Mouse (Mus musculus) heart, embryonic 16.5 days (tissue): ENCODE results near the gene Klf13. TPM values are rescaled to one million over a fixed set of nuclear protein-coding genes. Genes with fewer than 3 reads are reported as not detected.
A peak's percentile ranks its signal among the peaks of the same experiment; 100 is the strongest.

ENCODE experiments used
- ATAC-seq: fragments of 200-750 bp; cut with Nextera tagmentation; replicated peaks from 2 replicates; pipeline ENCODE4 v1.8.0; 2017; ENCODE audit warnings: moderate number of reproducible peaks; ENCODE audit not compliant: insufficient read depth, low FRiP score; ENCODE audit errors: extremely low read depth
- H3K27ac ChIP-seq: fragments of 300-500 bp; sonication (generic); 2 replicates; pipeline ENCODE4 v1.5.1; 2014; ENCODE audit warnings: mild to moderate bottlenecking, low read length, control low read depth, moderate library complexity
- H3K27me3 ChIP-seq: fragments of 300-500 bp; sonication (generic); 2 replicates; pipeline ENCODE4 v1.6.1; 2014; ENCODE audit warnings: low read length, mixed read lengths; ENCODE audit not compliant: control insufficient read depth, insufficient read depth
- H3K36me3 ChIP-seq: fragments of 300-500 bp; sonication (generic); 2 replicates; pipeline ENCODE4 v1.6.1; 2014; ENCODE audit not compliant: control insufficient read depth, insufficient read depth
- H3K4me1 ChIP-seq: fragments of 300-500 bp; sonication (generic); 2 replicates; pipeline ENCODE4 v1.6.1; 2014; ENCODE audit warnings: low read length, mixed read lengths; ENCODE audit not compliant: control insufficient read depth, insufficient read depth
- H3K4me2 ChIP-seq: fragments of 300-500 bp; sonication (generic); 2 replicates; pipeline ENCODE4 v1.6.1; 2014; ENCODE audit warnings: low read depth, mild to moderate bottlenecking, control low read depth, low read length
- H3K4me3 ChIP-seq: fragments of 300-500 bp; sonication (generic); 2 replicates; pipeline ENCODE4 v1.5.1; 2014; ENCODE audit warnings: mild to moderate bottlenecking, control low read depth, low read length
- H3K9ac ChIP-seq: fragments of 300-500 bp; sonication (generic); 2 replicates; pipeline ENCODE4 v1.6.1; 2014; ENCODE audit warnings: low read length, control low read depth
- H3K9me3 ChIP-seq: fragments of 300-500 bp; sonication (generic); replicated peaks from 2 replicates; pipeline ENCODE4 v1.6.1; 2016; ENCODE audit warnings: low read length; ENCODE audit not compliant: control insufficient read depth
- WGBS: fragments of 180-500 bp; shearing (Covaris S2); extraction: QIAGEN DNeasy Blood & Tissue Kit; methylation state at CpG from one replicate; pipeline ENCODE4 v1.1.7; 2014; 5-methylcytosine and 5-hydroxymethylcytosine counted together
- polyA plus RNA-seq: library from polyadenylated mRNA; unstranded; fragments of >200 nt; fragmentation: Nextera tagmentation; extraction: Ambion mirVana; gene quantifications from 2 replicates; pipeline ENCODE4 v1.2.1, GENCODE M21; 2015

Gene Klf13
- polyA plus RNA-seq, 1 experiment from 2014 or later: 24.2 TPM

DNA sequence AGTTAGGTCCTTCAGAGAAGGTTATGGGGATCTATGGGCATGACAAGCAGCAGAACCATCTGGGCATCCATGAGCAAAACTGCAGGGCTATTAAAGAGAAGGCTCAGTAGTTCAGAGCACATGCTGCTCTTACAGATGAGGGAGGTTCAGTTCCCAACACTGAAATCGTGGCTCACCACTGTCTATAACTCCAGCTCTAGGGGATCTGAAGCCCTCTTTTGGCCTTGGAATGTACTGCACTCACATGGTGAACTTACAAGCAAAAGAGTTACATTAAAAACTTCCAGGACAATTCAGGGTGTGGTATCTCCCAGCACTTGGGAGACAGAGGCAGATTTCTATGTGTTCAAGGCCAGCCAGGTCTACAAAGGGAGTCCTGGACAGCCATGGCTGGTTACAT, 15.7 kb downstream of the Klf13 start:
- H3K4me2 ChIP-seq: no peak overlapping the region
- WGBS: 96% methylated on average over 1 of the region's 1 CpGs
- H3K9ac ChIP-seq: no peak overlapping the region
- H3K9me3 ChIP-seq: no peaks in the 10 kb centered on the region
- no peak for ATAC-seq
- no peak overlapping the region for H3K4me3 ChIP-seq
- H3K27ac ChIP-seq: no peak overlapping the region
- peaks cover 64% of the 10 kb centered on the region for H3K4me1 ChIP-seq
- no peaks in the 10 kb centered on the region for H3K36me3 ChIP-seq
- H3K27me3 ChIP-seq: no peaks in the 10 kb centered on the region

DNA sequence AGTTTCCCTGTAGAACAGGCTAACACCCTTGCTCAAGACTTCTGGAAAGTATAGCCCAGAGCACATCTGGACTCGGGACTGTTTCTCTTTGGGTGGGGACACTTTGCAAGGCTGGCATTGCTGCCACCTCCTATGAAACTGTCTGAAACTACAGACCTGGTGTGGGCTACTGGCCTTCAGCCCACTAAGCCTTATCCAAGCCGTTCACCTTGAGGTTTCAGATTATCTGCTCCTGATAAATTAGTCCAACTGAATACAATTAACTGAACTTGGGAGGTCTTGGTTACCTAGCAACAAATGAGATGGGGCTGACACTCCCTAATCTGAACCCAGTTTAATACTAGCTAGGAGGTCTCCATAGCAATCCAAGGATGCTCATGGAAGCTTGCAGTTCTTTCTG, 16.1 kb downstream of the Klf13 start:
- no peaks in the 10 kb centered on the region for H3K9me3 ChIP-seq
- H3K36me3 ChIP-seq: no peaks in the 10 kb centered on the region
- H3K27ac ChIP-seq: no peak overlapping the region
- H3K4me1 ChIP-seq: peaks cover 67% of the 10 kb centered on the region
- H3K9ac ChIP-seq: no peak overlapping the region
- no peak overlapping the region for H3K4me2 ChIP-seq
- H3K4me3 ChIP-seq: no peak overlapping the region
- no peak for ATAC-seq
- 75% methylated on average over 2 of the region's 2 CpGs for WGBS
- no peaks in the 10 kb centered on the region for H3K27me3 ChIP-seq

DNA sequence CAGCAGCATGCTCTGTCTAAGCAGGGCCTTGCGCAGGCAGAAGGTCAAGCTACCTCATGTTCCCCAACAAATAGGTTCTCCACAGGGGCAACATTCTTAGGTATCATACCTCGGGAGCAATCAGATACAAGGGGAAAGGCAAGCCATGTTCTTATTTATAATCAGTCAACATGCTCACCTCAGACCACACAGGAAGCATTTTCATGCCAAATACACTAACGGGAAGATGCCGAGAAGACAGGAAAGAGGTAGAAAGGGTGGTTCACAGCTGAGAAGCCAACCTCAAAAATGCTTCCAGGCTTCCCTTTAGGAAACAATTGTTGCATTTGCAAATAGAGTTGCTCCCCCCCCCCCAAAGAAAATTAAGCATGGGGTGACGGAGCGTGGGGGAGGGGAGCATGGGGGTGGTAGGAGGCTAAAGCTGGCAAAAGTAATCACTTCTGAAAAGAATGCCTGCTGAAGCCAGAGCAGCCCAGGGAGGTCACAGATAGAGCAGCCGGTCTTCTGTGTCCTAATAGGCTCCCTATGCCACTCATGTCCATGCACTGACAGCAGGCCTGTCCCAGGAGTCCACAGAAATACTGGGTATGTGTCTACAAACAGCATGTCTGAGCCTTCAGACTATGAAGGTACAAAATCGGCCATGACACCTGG, 16.7 kb downstream of the Klf13 start:
- WGBS: 65% methylated on average over 8 of the region's 8 CpGs
- ATAC-seq: no peak

DNA sequence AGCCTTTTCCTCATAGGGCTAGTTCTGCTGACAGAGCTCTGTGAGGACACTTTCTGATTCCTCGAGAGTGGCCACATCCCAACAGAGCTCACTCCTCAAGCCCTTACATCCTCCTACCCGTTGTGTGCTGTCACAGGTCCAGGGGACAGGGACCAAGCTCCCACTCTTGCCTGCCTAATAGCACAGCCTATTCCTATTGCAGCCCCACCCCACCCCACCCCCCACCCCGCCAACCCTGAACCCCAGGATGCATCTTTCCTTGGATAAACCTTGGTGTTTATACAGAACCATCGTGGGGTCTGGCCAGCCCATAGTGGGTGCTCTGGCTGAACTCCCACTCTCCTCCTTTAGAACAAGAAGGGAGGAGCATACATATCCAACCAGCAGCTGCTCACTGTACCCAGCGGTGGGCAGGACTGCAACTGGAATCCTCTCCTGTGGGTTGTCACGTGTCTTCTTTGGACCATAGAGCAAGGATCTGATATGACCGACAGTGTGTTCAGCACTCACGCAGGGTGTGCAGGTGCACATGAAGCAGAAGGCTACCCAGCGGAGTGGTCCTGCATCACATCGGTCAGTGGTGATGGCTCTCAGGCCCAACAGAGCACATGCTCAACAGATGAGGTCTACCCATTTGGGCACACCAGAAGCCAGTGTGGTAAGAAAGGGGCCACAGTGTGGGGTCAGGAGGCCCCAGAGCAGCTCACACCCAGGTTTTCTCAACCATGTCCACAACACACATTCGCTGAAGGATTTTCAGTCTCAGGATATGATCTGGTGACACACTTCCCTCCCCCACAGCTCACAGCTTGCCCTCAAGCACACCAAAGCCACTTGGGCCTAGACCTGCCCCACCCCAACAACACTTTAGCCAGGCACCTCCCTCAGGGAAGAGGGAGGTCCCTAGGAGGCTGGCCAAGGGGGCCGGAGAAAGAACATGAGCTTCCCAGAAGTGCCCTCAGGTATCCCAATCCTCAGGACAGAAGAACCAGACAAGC, 19.6 kb downstream of the Klf13 start:
- H3K27me3 ChIP-seq: no peaks in the 10 kb centered on the region
- H3K36me3 ChIP-seq: no peaks in the 10 kb centered on the region
- H3K9me3 ChIP-seq: no peaks in the 10 kb centered on the region
- no peak overlapping the region for H3K9ac ChIP-seq
- H3K4me1 ChIP-seq: peaks cover 52% of the 10 kb centered on the region
- WGBS: 78% methylated on average over 12 of the region's 12 CpGs
- no peak overlapping the region for H3K4me3 ChIP-seq
- H3K4me2 ChIP-seq: no peak overlapping the region
- H3K27ac ChIP-seq: no peak overlapping the region
- ATAC-seq: no peak

More for the DNA sequence above, 16.7 kb downstream of the Klf13 start:
- H3K9ac ChIP-seq: no peak overlapping the region
- no peak overlapping the region for H3K4me2 ChIP-seq
- no peaks in the 10 kb centered on the region for H3K36me3 ChIP-seq
- H3K4me1 ChIP-seq: peaks cover 67% of the 10 kb centered on the region
- no peaks in the 10 kb centered on the region for H3K9me3 ChIP-seq
- H3K27me3 ChIP-seq: no peaks in the 10 kb centered on the region
- H3K4me3 ChIP-seq: no peak overlapping the region
- no peak overlapping the region for H3K27ac ChIP-seq

DNA sequence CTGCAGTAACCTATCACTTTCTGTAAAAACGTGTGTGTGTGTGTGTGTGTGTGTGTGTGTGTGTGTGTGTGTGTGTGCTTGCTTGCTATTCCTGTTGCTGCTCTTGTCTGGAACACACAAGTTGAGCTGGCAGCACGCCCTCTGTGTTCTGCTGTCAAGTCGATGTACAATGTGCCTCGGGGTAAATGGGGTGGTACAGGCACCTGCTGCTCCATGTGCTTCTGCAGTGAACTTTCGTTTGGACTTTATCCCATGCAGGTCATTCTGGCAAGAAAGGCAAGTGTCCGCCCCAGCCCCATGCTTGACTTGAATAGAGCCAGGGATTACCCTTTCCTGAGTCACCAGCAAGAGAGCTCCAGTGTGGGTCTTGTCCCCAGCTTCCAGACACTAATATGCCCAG, 21.0 kb downstream of the Klf13 start:
- Histone ChIP-seq H3K9me3 (no peaks in the 10 kb centered on the region), H3K4me2 (no peak overlapping the region), H3K9ac (no peak overlapping the region), H3K27me3 (no peaks in the 10 kb centered on the region), H3K36me3 (no peaks in the 10 kb centered on the region), H3K4me3 (no peak overlapping the region), H3K4me1 (peaks cover 63% of the 10 kb centered on the region), H3K27ac (peak overlapping the region; percentile 64)
- 45% methylated on average over 6 of the region's 6 CpGs for WGBS
- ATAC-seq: no peak

DNA sequence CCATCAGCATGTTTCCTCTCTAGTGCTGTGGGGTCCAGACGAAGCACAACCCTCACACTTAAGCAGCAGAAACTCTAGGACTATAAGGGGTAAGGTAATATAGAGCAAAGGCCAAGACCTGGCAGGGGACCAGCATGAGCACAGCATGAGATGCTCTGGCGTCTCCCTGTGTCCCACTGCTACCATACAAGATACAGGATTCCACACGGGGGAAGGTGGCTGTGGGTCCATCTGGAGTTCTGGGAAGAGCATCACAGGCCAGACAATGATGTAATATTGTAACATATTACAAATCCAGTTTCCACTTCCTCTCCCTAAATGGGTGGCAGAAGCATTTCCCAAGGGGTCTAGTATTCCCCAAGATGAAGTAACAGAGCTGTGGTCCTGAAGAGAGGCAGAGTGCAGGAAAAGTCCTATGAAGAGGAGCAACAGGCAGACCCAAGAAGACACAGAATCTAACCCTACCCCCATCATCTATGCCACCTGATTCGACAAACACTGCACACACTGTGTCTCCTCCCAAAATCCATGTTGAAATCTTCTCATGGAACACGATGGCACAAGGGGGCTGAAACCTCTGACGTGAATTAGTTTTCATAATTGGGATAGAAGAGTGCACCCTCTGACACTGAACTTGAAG, 22.3 kb downstream of the Klf13 start, which contains the start of gene E030018B13Rik:
Gene E030018B13Rik (plus strand): TSS at position 590 of the 640 bp plus-strand sequence.
- H3K27me3 ChIP-seq: no peaks in the 10 kb centered on the region
- H3K4me1 ChIP-seq: peaks cover 68% of the 10 kb centered on the region
- H3K27ac ChIP-seq: no peak within 1 kb of the TSS
- no peak for ATAC-seq
- H3K9ac ChIP-seq: no peak within 1 kb of the TSS
- WGBS: 78% methylated on average over 6 of the region's 6 CpGs
- no peaks in the 10 kb centered on the region for H3K9me3 ChIP-seq
- H3K4me3 ChIP-seq: no peak within 1 kb of the TSS
- H3K4me2 ChIP-seq: no peak within 1 kb of the TSS
- no peaks in the 10 kb centered on the region for H3K36me3 ChIP-seq

DNA sequence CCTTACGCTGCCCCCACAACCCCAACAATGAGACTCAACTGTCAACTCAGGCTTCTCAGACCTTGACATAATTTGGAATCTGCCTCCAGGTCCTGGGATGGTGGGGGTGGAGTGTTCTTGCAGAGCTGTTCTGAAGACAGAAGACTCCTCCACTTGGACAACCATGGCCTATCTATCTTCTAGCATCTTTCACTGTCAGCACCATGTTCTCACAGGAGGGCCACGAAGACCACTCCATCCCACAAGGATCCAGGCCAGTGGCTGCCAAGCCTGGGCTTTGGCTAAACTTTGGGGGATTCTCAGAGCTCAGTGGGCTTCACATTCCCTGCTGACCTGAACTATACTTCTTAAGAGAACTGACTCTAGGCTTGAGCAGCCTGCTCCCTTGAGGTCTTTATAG, 23.8 kb downstream of the Klf13 start:
- H3K9me3 ChIP-seq: no peaks in the 10 kb centered on the region

DNA sequence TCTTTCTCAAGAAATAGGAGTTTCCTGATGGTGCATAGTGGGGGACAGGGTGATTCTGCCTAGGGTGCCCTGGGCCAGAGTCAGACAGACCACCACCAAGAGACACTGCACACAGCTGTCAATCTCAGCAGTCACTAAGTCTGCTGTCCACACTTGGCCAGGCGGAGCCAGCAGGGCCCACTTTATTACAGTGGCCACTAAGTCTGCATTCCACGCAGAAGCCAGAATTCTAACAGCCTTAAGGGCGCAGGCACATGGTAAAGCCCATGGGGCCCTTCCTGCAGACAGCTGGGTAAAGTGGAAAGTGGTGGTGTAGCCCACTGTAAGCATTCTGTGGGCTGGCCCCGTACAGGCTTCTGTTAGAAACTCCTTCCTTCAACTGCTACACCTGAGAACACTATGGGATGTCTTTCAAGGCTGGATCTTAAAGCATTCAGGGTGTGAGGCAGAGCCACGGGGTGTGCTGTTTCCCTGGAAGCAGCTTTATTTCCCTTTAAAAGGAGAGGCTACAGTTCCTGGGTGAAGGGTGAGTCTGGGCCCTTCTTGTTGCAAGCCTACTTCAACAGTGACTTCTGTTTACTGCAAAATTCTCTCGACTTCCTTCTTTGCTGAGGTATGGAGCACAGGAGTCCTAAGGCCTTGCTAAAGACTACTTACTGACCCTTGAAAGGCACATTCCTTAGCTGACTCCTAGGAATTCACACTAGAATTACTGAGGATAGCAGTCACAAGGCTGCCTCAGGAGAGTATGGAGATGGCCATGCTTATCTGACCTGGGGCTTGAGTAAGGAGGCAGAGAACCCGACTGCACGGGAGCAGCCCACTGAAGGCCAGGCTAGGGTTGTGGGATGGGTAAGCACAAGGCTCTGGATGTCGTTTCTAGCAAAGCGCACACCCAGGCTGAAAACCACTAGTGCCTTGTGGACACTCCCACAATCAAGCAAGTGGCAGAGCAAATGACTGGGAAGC, 24.7 kb downstream of the Klf13 start:
- Histone ChIP-seq H3K27me3 (no peaks in the 10 kb centered on the region), H3K4me3 (no peak overlapping the region), H3K4me1 (peaks cover 67% of the 10 kb centered on the region), H3K9ac (no peak overlapping the region), H3K9me3 (no peaks in the 10 kb centered on the region), H3K4me2 (no peak overlapping the region), H3K27ac (no peak overlapping the region), H3K36me3 (no peaks in the 10 kb centered on the region)
- WGBS: 47% methylated on average over 10 of the region's 10 CpGs
- ATAC-seq: no peak

More for the DNA sequence above, 23.8 kb downstream of the Klf13 start:
- 83% methylated on average over 2 of the region's 2 CpGs for WGBS
- H3K4me3 ChIP-seq: no peak overlapping the region
- H3K27me3 ChIP-seq: no peaks in the 10 kb centered on the region
- peaks cover 70% of the 10 kb centered on the region for H3K4me1 ChIP-seq
- H3K36me3 ChIP-seq: no peaks in the 10 kb centered on the region
- ATAC-seq: no peak
- no peak overlapping the region for H3K9ac ChIP-seq
- no peak overlapping the region for H3K4me2 ChIP-seq
- H3K27ac ChIP-seq: no peak overlapping the region
